8 mouse cellular contexts compared by ENCODE assay signal in the genomic region with DNA sequence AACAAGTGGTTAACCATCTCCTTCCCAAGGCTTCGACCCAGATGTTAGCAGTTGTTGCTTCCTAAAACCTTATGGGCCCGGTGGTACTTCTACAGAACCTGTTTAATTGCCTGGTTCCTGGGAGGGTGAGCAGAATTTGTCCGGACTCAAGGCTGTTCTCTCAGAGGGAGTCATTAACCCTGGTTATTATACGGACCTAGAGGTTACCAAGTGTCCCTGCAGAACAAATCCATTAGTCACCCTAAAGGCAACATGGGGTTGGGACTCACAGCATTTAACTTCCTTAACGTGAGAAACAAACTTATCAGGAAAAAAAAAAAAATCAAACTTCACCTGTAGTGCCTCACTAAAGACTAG. TPM values are rescaled to one million over a fixed set of nuclear protein-coding genes. Genes with fewer than 3 reads are reported as not detected.
DNase-seq lines count a peak whose midpoint lies in the region; ATAC-seq and TF ChIP-seq lines count a peak whose summit lies in the region.

No protein-coding gene starts in this region.

- peaks cover 14% of the 10 kb centered on the region for H3K4me1 ChIP-seq in liver, adult 2 months (ENCODE audit: control insufficient read depth, insufficient read depth, low read length)
- peaks cover 53% of the 10 kb centered on the region for H3K4me1 ChIP-seq in forebrain, embryonic 15.5 days
- H3K4me1 ChIP-seq in liver, embryonic 13.5 days (replicated peaks): peaks cover 41% of the 10 kb centered on the region
- H3K4me1 ChIP-seq in stomach, embryonic 14.5 days (ENCODE audit: control insufficient read depth, insufficient read depth, low read length): peaks cover 27% of the 10 kb centered on the region

- 3% methylated on average over 5 of the region's 5 CpGs for WGBS in liver, adult 2 months
- 2% methylated on average over 5 of the region's 5 CpGs for WGBS in forebrain, embryonic 15.5 days
- WGBS in liver, embryonic 13.5 days (ENCODE audit: insufficient replicate concordance): 3% methylated on average over 5 of the region's 5 CpGs
- WGBS in stomach, embryonic 14.5 days: 4% methylated on average over 5 of the region's 5 CpGs

- no peaks in the 10 kb centered on the region for H3K9me3 ChIP-seq in forebrain, embryonic 15.5 days
- H3K9me3 ChIP-seq in liver, embryonic 13.5 days (replicated peaks): no peaks in the 10 kb centered on the region
- 0 out of 2 replicates have a peak, but pooled peaks cover 2% of the 10 kb centered on the region for H3K9me3 ChIP-seq in stomach, embryonic 14.5 days (ENCODE audit: control insufficient read depth, low read depth, low read length)

- peak overlapping the region; percentile 42; the same call in 1 of the 2 replicates for H3K27ac ChIP-seq in liver, adult 2 months (replicated peaks; ENCODE audit: insufficient read depth, low read depth, low read length)
- peak overlapping the region; percentile 77 for H3K27ac ChIP-seq in forebrain, embryonic 15.5 days (replicated peaks)
- peak overlapping the region; percentile 61 for H3K27ac ChIP-seq in liver, embryonic 13.5 days
- peak overlapping the region; percentile 84 for H3K27ac ChIP-seq in stomach, embryonic 14.5 days (ENCODE audit: low read length)

- TF ChIP-seq CTCF in liver, adult 2 months (IDR thresholded peaks at IDR 0.05; ENCODE audit: low read depth, low read length): no peak

- H3K36me3 ChIP-seq in liver, adult 2 months (ENCODE audit: control insufficient read depth, insufficient read depth, low read length): no peaks in the 10 kb centered on the region
- no peaks in the 10 kb centered on the region for H3K36me3 ChIP-seq in forebrain, embryonic 15.5 days
- no peaks in the 10 kb centered on the region for H3K36me3 ChIP-seq in liver, embryonic 13.5 days
- no peaks in the 10 kb centered on the region for H3K36me3 ChIP-seq in stomach, embryonic 14.5 days (ENCODE audit: control insufficient read depth, insufficient read depth, low read length)

- peak overlapping the region; percentile 37 for H3K4me2 ChIP-seq in forebrain, embryonic 15.5 days (replicated peaks)
- peak overlapping the region; percentile 55 for H3K4me2 ChIP-seq in liver, embryonic 13.5 days
- peak overlapping the region; percentile 41 for H3K4me2 ChIP-seq in stomach, embryonic 14.5 days (replicated peaks; ENCODE audit: low read depth, low read length)

- peaks cover 17% of the 10 kb centered on the region; the same call in 1 of the 2 replicates for H3K79me2 ChIP-seq in liver, adult 2 months (ENCODE audit: control insufficient read depth, insufficient read depth, low read length)

- H3K9ac ChIP-seq in liver, adult 2 months (ENCODE audit: low read depth, low read length): peak overlapping the region; percentile 27; the same call in 1 of the 2 replicates
- H3K9ac ChIP-seq in forebrain, embryonic 15.5 days (replicated peaks): peak overlapping the region; percentile 13; the same call in 1 of the 2 replicates
- H3K9ac ChIP-seq in liver, embryonic 13.5 days: no peak overlapping the region
- no peak overlapping the region for H3K9ac ChIP-seq in stomach, embryonic 14.5 days (replicated peaks; ENCODE audit: low read depth, low read length)

- no peak for DNase-seq in liver, adult 2 months (ENCODE audit: extremely low read depth, low read depth, low spot score)
- DNase-seq in liver: no peak
- no peak for DNase-seq in liver, embryonic 13.5 days
- DNase-seq in left cerebral cortex, postnatal 10 days (ENCODE audit: extremely low spot score in 1 of 2, low spot score in 2 of 2): no peak
- DNase-seq in gastrocnemius, postnatal 36 days: no peak
- no peak for DNase-seq in cerebellum, adult 9-10 months

- intact Hi-C loops in left cerebral cortex, postnatal 10 days (cut with DNase I): loop anchor here (5.0 kb wide), 1 partner anchor 85 kb away; no protein-coding TSS in a partner anchor
- intact Hi-C loops in gastrocnemius, postnatal 36 days (cut with DNase I): loop anchor here (5.0 kb wide), 1 partner anchor 300 kb away; no protein-coding TSS in a partner anchor

- ATAC-seq in forebrain, embryonic 15.5 days (replicated peaks): no peak
- ATAC-seq in liver, embryonic 13.5 days (ENCODE audit: low read depth): peak; percentile 16; the same call in 1 of the 2 replicates
- peak; percentile 9; the same call in 1 of the 2 replicates for ATAC-seq in stomach, embryonic 14.5 days (ENCODE audit: insufficient number of reproducible peaks, insufficient read depth, low FRiP score, low read depth)

- no peaks in the 10 kb centered on the region for H3K27me3 ChIP-seq in liver, adult 2 months (ENCODE audit: control insufficient read depth, insufficient read depth, low read length)
- no peaks in the 10 kb centered on the region for H3K27me3 ChIP-seq in forebrain, embryonic 15.5 days
- peaks cover 14% of the 10 kb centered on the region; the same call in 1 of the 2 replicates for H3K27me3 ChIP-seq in liver, embryonic 13.5 days
- no peaks in the 10 kb centered on the region for H3K27me3 ChIP-seq in stomach, embryonic 14.5 days (ENCODE audit: control insufficient read depth, insufficient read depth, low read length)

- H3K4me3 ChIP-seq in liver, adult 2 months (ENCODE audit: insufficient read depth, low read depth, low read length): no peak overlapping the region; the same call in 1 of the 2 replicates
- H3K4me3 ChIP-seq in forebrain, embryonic 15.5 days: peak overlapping the region; percentile 10
- peak overlapping the region; percentile 18; the same call in 1 of the 2 replicates for H3K4me3 ChIP-seq in liver, embryonic 13.5 days (replicated peaks)
- H3K4me3 ChIP-seq in stomach, embryonic 14.5 days (ENCODE audit: low read depth, low read length): peak overlapping the region; percentile 12; the same call in 1 of the 2 replicates

- no peak for TF ChIP-seq POLR2A in liver, adult 2 months (IDR thresholded peaks at IDR 0.05; ENCODE audit: extremely low read depth, insufficient read depth, low read length)

RNA-seq across cellular contexts. Expression of gene Egln3, which starts 11.4 kb away (rescaled TPM):
- 7.9 and 8.4 TPM in 2 replicates for total RNA-seq in liver, adult 2 months (2014; rRNA removed)
- polyA plus RNA-seq in liver, adult 2 months (2012; rRNA removed): 11.0 and 13.1 TPM in 2 replicates
- polyA plus RNA-seq in forebrain, embryonic 15.5 days (2015; fragmentation: Nextera tagmentation; extraction: Ambion mirVana): 7.1 and 7.7 TPM in 2 replicates
- polyA plus RNA-seq in liver, embryonic 13.5 days (2015; fragmentation: Nextera tagmentation; extraction: Ambion mirVana): 1.6 and 1.8 TPM in 2 replicates
- polyA plus RNA-seq in stomach, embryonic 14.5 days (2014; fragmentation: Nextera tagmentation; extraction: Ambion mirVana): 46.7 and 54.2 TPM in 2 replicates
- total RNA-seq in left cerebral cortex, postnatal 10 days (2021): 10 to 100 TPM; 12.2 to 13.6 TPM
- 10 to 100 TPM; 17.1 to 32.7 TPM for total RNA-seq in gastrocnemius, postnatal 36 days (2021)

Comparison
In these comparisons a context has a peak if more than half of its experiments do, and no peak if none do; other contexts are left out.
1. H3K9ac ChIP-seq: peak in liver, adult 2 months (single experiment) and forebrain, embryonic 15.5 days (single experiment); none in liver, embryonic 13.5 days (single experiment) and stomach, embryonic 14.5 days (single experiment).
2. Peak in every context shown above with its lines, with median percentiles within 50 percentile points of each other: H3K27ac ChIP-seq and H3K4me2 ChIP-seq.